Comparison of ENCODE assay signal across 12 mouse cellular contexts in the genomic region with DNA sequence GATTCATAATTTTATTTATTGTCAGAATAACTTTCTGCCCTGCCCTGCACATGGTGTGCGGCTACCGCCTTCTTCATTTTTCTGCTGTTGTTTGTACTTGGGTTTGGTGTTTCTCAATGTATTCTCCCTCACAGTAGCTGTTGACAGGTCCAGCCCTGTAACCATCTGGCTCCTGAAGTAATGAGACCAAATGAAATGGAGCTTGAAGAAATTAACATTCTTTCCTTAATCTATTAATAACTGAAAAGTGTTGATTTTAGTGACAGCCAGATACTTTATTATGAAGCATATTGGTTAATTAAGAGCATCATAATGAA.
DNase-seq lines count a peak whose midpoint lies in the region; ATAC-seq and TF ChIP-seq lines count a peak whose summit lies in the region.
"Had no signal": no experiment of that assay in that cellular context is flagged by ENCODE, and none has a peak within 500 bp of the region (broad histone marks: within the 10 kb centered on the region; RNA-seq: fewer than 3 reads in every experiment).

No protein-coding gene starts in this region.

- H3K36me3 ChIP-seq in heart, embryonic 11.5 days (ENCODE audit: control insufficient read depth, insufficient read depth, low read length), result no peaks in the 10 kb centered on the region
- no peaks in the 10 kb centered on the region for H3K36me3 ChIP-seq in lung, embryonic 14.5 days (ENCODE audit: insufficient read depth)
- H3K36me3 ChIP-seq in lung, postnatal 0 days (ENCODE audit: insufficient read depth, low read length), result no peaks in the 10 kb centered on the region
- H3K36me3 ChIP-seq in embryonic facial prominence, embryonic 15.5 days, result no peaks in the 10 kb centered on the region
- no peaks in the 10 kb centered on the region for H3K36me3 ChIP-seq in hindbrain, postnatal 0 days (ENCODE audit: insufficient read depth, low read length)
- no peaks in the 10 kb centered on the region for H3K36me3 ChIP-seq in kidney, embryonic 16.5 days (ENCODE audit: insufficient read depth, low read length)
- H3K36me3 ChIP-seq: midbrain, embryonic 12.5 days; stomach, embryonic 15.5 days had no signal

- no peaks in the 10 kb centered on the region for H3K4me1 ChIP-seq in heart, embryonic 11.5 days (ENCODE audit: control insufficient read depth, insufficient read depth, low read length)
- no peaks in the 10 kb centered on the region for H3K4me1 ChIP-seq in lung, embryonic 14.5 days (ENCODE audit: insufficient read depth)
- no peaks in the 10 kb centered on the region for H3K4me1 ChIP-seq in lung, postnatal 0 days (ENCODE audit: insufficient read depth, low read depth, low read length)
- no peaks in the 10 kb centered on the region; the same call in 1 of the 2 replicates for H3K4me1 ChIP-seq in embryonic facial prominence, embryonic 15.5 days
- H3K4me1 ChIP-seq in hindbrain, postnatal 0 days (ENCODE audit: insufficient read depth, low read length), result no peaks in the 10 kb centered on the region
- no peaks in the 10 kb centered on the region for H3K4me1 ChIP-seq in kidney, embryonic 16.5 days (ENCODE audit: insufficient read depth, low read length)
- H3K4me1 ChIP-seq: midbrain, embryonic 12.5 days; stomach, embryonic 15.5 days had no signal

- DNase-seq in heart, adult 8-10 months (ENCODE audit: low spot score), result no peak
- peak; percentile 10 for DNase-seq in lung, embryonic 14.5 days
- no peak for DNase-seq in lung, postnatal 0 days (ENCODE audit: low spot score)
- no peak for DNase-seq in hindbrain, postnatal 0 days (ENCODE audit: low spot score)
- no peak for DNase-seq in cerebellum, postnatal 10 days
- DNase-seq: adrenal gland, postnatal 14 days; kidney, adult 9 months had no signal

- no peak for TF ChIP-seq CTCF in lung, embryonic 14.5 days (IDR thresholded peaks at IDR 0.05; ENCODE audit: low read depth)
- no peak for TF ChIP-seq CTCF in lung, postnatal 0 days (IDR thresholded peaks at IDR 0.05)
- TF ChIP-seq CTCF in hindbrain, postnatal 0 days (IDR thresholded peaks at IDR 0.05; ENCODE audit: low read depth), result no peak

- H3K27me3 ChIP-seq in heart, embryonic 11.5 days (ENCODE audit: control insufficient read depth, insufficient read depth, low read length), result no peaks in the 10 kb centered on the region
- no peaks in the 10 kb centered on the region for H3K27me3 ChIP-seq in lung, embryonic 14.5 days (ENCODE audit: insufficient read depth, low read length)
- H3K27me3 ChIP-seq in lung, postnatal 0 days (replicated peaks; ENCODE audit: insufficient read depth, low read length), result no peaks in the 10 kb centered on the region
- H3K27me3 ChIP-seq in embryonic facial prominence, embryonic 15.5 days, result no peaks in the 10 kb centered on the region
- no peaks in the 10 kb centered on the region for H3K27me3 ChIP-seq in hindbrain, postnatal 0 days (ENCODE audit: insufficient read depth, low read length)
- no peaks in the 10 kb centered on the region for H3K27me3 ChIP-seq in kidney, embryonic 16.5 days (ENCODE audit: insufficient read depth, low read length)
- H3K27me3 ChIP-seq: midbrain, embryonic 12.5 days; stomach, embryonic 15.5 days had no signal

- H3K4me2 ChIP-seq in heart, embryonic 11.5 days, result peak overlapping the region; percentile 31; the same call in 1 of the 2 replicates
- peak overlapping the region; percentile 42 for H3K4me2 ChIP-seq in lung, embryonic 14.5 days
- no peak overlapping the region for H3K4me2 ChIP-seq in lung, postnatal 0 days (replicated peaks; ENCODE audit: low read depth, low read length)
- H3K4me2 ChIP-seq in embryonic facial prominence, embryonic 15.5 days (replicated peaks), result 0 out of 2 replicates have a peak overlapping the region, but pooled peaks have one; percentile 19
- peak overlapping the region; percentile 50 for H3K4me2 ChIP-seq in hindbrain, postnatal 0 days (ENCODE audit: low read depth, low read length)
- no peak overlapping the region for H3K4me2 ChIP-seq in kidney, embryonic 16.5 days (replicated peaks; ENCODE audit: low read depth, low read length)
- H3K4me2 ChIP-seq: midbrain, embryonic 12.5 days had no signal

- no peak overlapping the region for H3K27ac ChIP-seq in heart, embryonic 11.5 days (ENCODE audit: low read depth, low read length)
- H3K27ac ChIP-seq in lung, embryonic 14.5 days (ENCODE audit: low read depth), result no peak overlapping the region
- H3K27ac ChIP-seq in lung, postnatal 0 days (ENCODE audit: low read length), result no peak overlapping the region
- no peak overlapping the region for H3K27ac ChIP-seq in embryonic facial prominence, embryonic 15.5 days (replicated peaks)
- H3K27ac ChIP-seq in hindbrain, postnatal 0 days, result no peak overlapping the region
- H3K27ac ChIP-seq in kidney, embryonic 16.5 days (ENCODE audit: low read length), result no peak overlapping the region
- H3K27ac ChIP-seq: midbrain, embryonic 12.5 days; stomach, embryonic 15.5 days had no signal

- ATAC-seq in heart, embryonic 11.5 days (replicated peaks; ENCODE audit: insufficient number of reproducible peaks, low FRiP score, low TSS enrichment), result no peak
- ATAC-seq in lung, embryonic 14.5 days (ENCODE audit: insufficient read depth), result 0 out of 2 replicates have a peak, but pooled peaks have one; percentile 8
- ATAC-seq in lung, postnatal 0 days, result no peak
- ATAC-seq in embryonic facial prominence, embryonic 15.5 days (ENCODE audit: insufficient number of reproducible peaks, low FRiP score, low TSS enrichment, low read depth), result no peak
- ATAC-seq in hindbrain, postnatal 0 days, result peak; percentile 65; the same call in 1 of the 2 replicates
- no peak for ATAC-seq in kidney, embryonic 16.5 days (ENCODE audit: low FRiP score, low TSS enrichment)

- TF ChIP-seq EP300 in lung, postnatal 0 days (IDR thresholded peaks at IDR 0.05), result no peak

- H3K4me3 ChIP-seq in heart, embryonic 11.5 days (ENCODE audit: low read depth, low read length), result no peak overlapping the region
- no peak overlapping the region for H3K4me3 ChIP-seq in lung, embryonic 14.5 days (ENCODE audit: low read depth, low read length)
- no peak overlapping the region for H3K4me3 ChIP-seq in lung, postnatal 0 days (ENCODE audit: low read depth, low read length)
- H3K4me3 ChIP-seq in embryonic facial prominence, embryonic 15.5 days (replicated peaks), result no peak overlapping the region
- H3K4me3 ChIP-seq in hindbrain, postnatal 0 days (ENCODE audit: low read length), result peak overlapping the region; percentile 13; the same call in 1 of the 2 replicates
- no peak overlapping the region for H3K4me3 ChIP-seq in kidney, embryonic 16.5 days (ENCODE audit: low read length)
- H3K4me3 ChIP-seq: midbrain, embryonic 12.5 days; stomach, embryonic 15.5 days had no signal

- 85% methylated on average over 2 of the region's 2 CpGs for WGBS in heart, embryonic 11.5 days (ENCODE audit: insufficient replicate concordance)
- 50% methylated on average over 2 of the region's 2 CpGs for WGBS in lung, embryonic 14.5 days
- WGBS in lung, postnatal 0 days, result 61% methylated on average over 2 of the region's 2 CpGs
- WGBS in embryonic facial prominence, embryonic 15.5 days, result 49% methylated on average over 2 of the region's 2 CpGs
- 56% methylated on average over 2 of the region's 2 CpGs for WGBS in hindbrain, postnatal 0 days
- WGBS in kidney, embryonic 16.5 days, result 82% methylated on average over 2 of the region's 2 CpGs

- H3K9ac ChIP-seq in heart, embryonic 11.5 days (ENCODE audit: low read depth, low read length), result no peak overlapping the region
- H3K9ac ChIP-seq in lung, embryonic 14.5 days, result no peak overlapping the region
- no peak overlapping the region for H3K9ac ChIP-seq in lung, postnatal 0 days (replicated peaks; ENCODE audit: low read depth)
- no peak overlapping the region for H3K9ac ChIP-seq in embryonic facial prominence, embryonic 15.5 days
- no peak overlapping the region for H3K9ac ChIP-seq in hindbrain, postnatal 0 days (replicated peaks; ENCODE audit: low read length)
- H3K9ac ChIP-seq in kidney, embryonic 16.5 days (replicated peaks; ENCODE audit: low read length), result no peak overlapping the region
- H3K9ac ChIP-seq: midbrain, embryonic 12.5 days; stomach, embryonic 15.5 days had no signal

- H3K9me3 ChIP-seq in heart, embryonic 11.5 days (replicated peaks; ENCODE audit: control insufficient read depth, low read length), result no peaks in the 10 kb centered on the region
- no peaks in the 10 kb centered on the region for H3K9me3 ChIP-seq in lung, embryonic 14.5 days (ENCODE audit: low read depth, low read length)
- no peaks in the 10 kb centered on the region for H3K9me3 ChIP-seq in lung, postnatal 0 days (ENCODE audit: low read length)
- no peaks in the 10 kb centered on the region for H3K9me3 ChIP-seq in embryonic facial prominence, embryonic 15.5 days (replicated peaks)
- no peaks in the 10 kb centered on the region for H3K9me3 ChIP-seq in hindbrain, postnatal 0 days (ENCODE audit: low read length)
- no peaks in the 10 kb centered on the region for H3K9me3 ChIP-seq in kidney, embryonic 16.5 days (ENCODE audit: low read length)
- H3K9me3 ChIP-seq: midbrain, embryonic 12.5 days; stomach, embryonic 15.5 days had no signal

Comparison
In these comparisons a context has a peak if more than half of its experiments do, and no peak if none do; other contexts are left out.
1. ATAC-seq: peak in lung, embryonic 14.5 days (single experiment) and hindbrain, postnatal 0 days (single experiment); none in heart, embryonic 11.5 days (single experiment), lung, postnatal 0 days (single experiment), embryonic facial prominence, embryonic 15.5 days (single experiment) and kidney, embryonic 16.5 days (single experiment).
2. H3K4me2 ChIP-seq: peak in heart, embryonic 11.5 days (single experiment), lung, embryonic 14.5 days (single experiment), embryonic facial prominence, embryonic 15.5 days (single experiment) and hindbrain, postnatal 0 days (single experiment); none in lung, postnatal 0 days (single experiment) and kidney, embryonic 16.5 days (single experiment).